Mouse (Mus musculus) erythroblast, embryonic 14.5 days (primary cell): ENCODE results near the gene Sema4b.

Experiments used
- GATA1 ChIP-seq: IDR thresholded peaks from 2 replicates; pipeline ENCODE4 v1.6.1; 2012; ENCODE audit warnings: low read length, inconsistent platforms, mixed read lengths
- TAL1 ChIP-seq: IDR thresholded peaks from 3 replicates; pipeline ENCODE4 v1.6.1; 2012; ENCODE audit warnings: low read length, inconsistent platforms, mixed read lengths

- TF ChIP-seq TAL1 (no peak), GATA1 (no peak)
These were observed 14.3 kb upstream of the Sema4b start for GRCm38 (mm10) chr7:80172069-80172956.
